Mouse (Mus musculus) MEL (cell line): ENCODE measurements at regions not wholly inside any gene's neighbourhood (a gene's known extent, or its start where the extent isn't known, plus 50 kb on each side); places are given as distances from the start of the nearest gene placed in this dataset.

Experiments
- EP300 ChIP-seq, 2 experiments: IDR thresholded peaks; 2 replicates each; pipeline ENCODE4 v1.6.1; 2011; ENCODE audit warnings: improper control_type of control experiment in 2 of 2, low read length in 2 of 2, low read depth in 1 of 2, mild to moderate bottlenecking in 1 of 2
- NRF1 ChIP-seq: IDR thresholded peaks from 2 replicates; pipeline ENCODE4 v1.6.1; 2014; ENCODE audit warnings: low read depth, mild to moderate bottlenecking, inconsistent platforms, low read length, improper control_type of control experiment, moderate library complexity; ENCODE audit not compliant: poor library complexity, insufficient read depth, severe bottlenecking
- RCOR1 ChIP-seq: IDR thresholded peaks from 2 replicates; pipeline ENCODE4 v1.6.1; 2012; ENCODE audit warnings: low read depth, mild to moderate bottlenecking, inconsistent platforms, low read length, improper control_type of control experiment

DNA sequence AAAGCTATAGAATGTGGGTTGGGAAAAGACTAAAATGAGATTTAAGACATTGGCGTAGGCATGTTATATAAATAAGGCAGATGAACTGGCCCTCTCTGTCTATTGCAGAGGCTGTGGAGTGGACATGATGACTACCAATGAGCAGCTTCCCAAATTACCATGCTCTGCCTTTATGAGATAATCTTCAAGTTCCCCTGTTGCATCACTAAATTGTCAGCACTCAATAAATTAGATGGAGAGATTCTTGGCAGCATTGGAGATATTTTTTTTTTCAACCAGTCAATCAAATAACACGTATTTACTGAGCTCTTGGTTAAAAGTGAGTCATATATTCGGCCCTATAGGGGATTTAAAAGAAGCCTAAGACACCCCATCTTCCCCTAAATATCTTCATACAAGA is 91.6 kb upstream of the Spag17 start:
- no peak for TF ChIP-seq EP300 (IDR thresholded peaks at IDR 0.05; ENCODE audit: low read depth in 1 of 2, low read length in 2 of 2)
- no peak for TF ChIP-seq RCOR1
- no peak for TF ChIP-seq NRF1
